Mouse (Mus musculus): ENCODE data around the gene Tnnc2.

- TF ChIP-seq POLR2A (IDR thresholded peaks at IDR 0.05; ENCODE audit: borderline replicate concordance, low read depth, low read length) (no peak), CTCF (IDR thresholded peaks at IDR 0.05; ENCODE audit: low read depth, low read length) (no peak)
These were observed 6.4 kb downstream of the Tnnc2 start for GRCm38 (mm10) chr2:164773229-164773988.

All from bone marrow macrophage, adult 2 months (primary cell).